Mouse (Mus musculus): Measurements from ENCODE around the gene Opa3.

Gene Opa3

GRCm38 (mm10) chr7:19279581-19280114, 51.5 kb downstream of the Opa3 start, which contains the start of gene Ppm1n:
Ppm1n (minus strand) TSS chr7:19280064.
- in situ Hi-C loops (cut with MseI, MboI): loop anchor here (5.0 kb wide), 3 partner anchors 37 to 102 kb away; partner anchors contain the start of gene Eml2 (in 1 of the 2)

GRCm38 (mm10) chr7:19281680-19282304, 53.7 kb downstream of the Opa3 start:
- in situ Hi-C loops (cut with MseI, MboI): loop anchor here in 1 of 2 experiments (5.0 kb wide), 2 partner anchors 39 to 104 kb away; partner anchors contain the start of gene Eml2

- in situ Hi-C loops (cut with MseI, MboI): loop anchor here in 1 of 2 experiments (5.0 kb wide), 2 partner anchors 40 to 105 kb away; partner anchors contain the start of gene Eml2
Measured at GRCm38 (mm10) chr7:19282385-19282784, 54.3 kb downstream of the Opa3 start, which contains the start of gene Rtn2. Rtn2 (plus strand) TSS chr7:19282624.

- in situ Hi-C loops (cut with MseI, MboI): loop anchor here in 1 of 2 experiments (5.0 kb wide), 2 partner anchors 41 to 106 kb away; partner anchors contain the start of gene Eml2
Measured at GRCm38 (mm10) chr7:19282791-19283405, 54.8 kb downstream of the Opa3 start.

- in situ Hi-C loops (cut with MseI, MboI): loop anchor here in 1 of 2 experiments (5.0 kb wide), 2 partner anchors 41 to 106 kb away; partner anchors contain the start of gene Eml2
Measured at GRCm38 (mm10) chr7:19283406-19283804, 55.3 kb downstream of the Opa3 start.

GRCm38 (mm10) chr7:19284763-19285162, 56.6 kb downstream of the Opa3 start:
- in situ Hi-C loops (cut with MseI, MboI): loop anchor here in 1 of 2 experiments (5.0 kb wide), 2 partner anchors 42 to 107 kb away; partner anchors contain the start of gene Eml2

GRCm38 (mm10) chr7:19290969-19291596, 62.9 kb downstream of the Opa3 start:
- in situ Hi-C loops (cut with MseI, MboI): no loop called here

GRCm38 (mm10) chr7:19295503-19296185, 67.5 kb downstream of the Opa3 start:
- in situ Hi-C loops (cut with MseI, MboI): no loop called here

- in situ Hi-C loops (cut with MseI, MboI): no loop called here
Measured at GRCm38 (mm10) chr7:19297034-19297433, 68.9 kb downstream of the Opa3 start.

GRCm38 (mm10) chr7:19297794-19298193, 69.7 kb downstream of the Opa3 start:
- in situ Hi-C loops (cut with MseI, MboI): no loop called here

- in situ Hi-C loops (cut with MseI, MboI): no loop called here
Measured at GRCm38 (mm10) chr7:19299194-19299593, 71.1 kb downstream of the Opa3 start.

- in situ Hi-C loops (cut with MseI, MboI): loop anchor here (5.0 kb wide), 1 partner anchor 42 kb away; the partner anchor contains the start of gene Ercc1 (in 2 of the 2)
Measured at GRCm38 (mm10) chr7:19300501-19301421, 72.6 kb downstream of the Opa3 start.

- in situ Hi-C loops (cut with MseI, MboI): loop anchor here (5.0 kb wide), 1 partner anchor 41 kb away; the partner anchor contains the start of gene Ercc1 (in 2 of the 2)
Measured at GRCm38 (mm10) chr7:19301461-19302263, 73.5 kb downstream of the Opa3 start.

- in situ Hi-C loops (cut with MseI, MboI): loop anchor here (5.0 kb wide), 1 partner anchor 40 kb away; the partner anchor contains the start of gene Ercc1 (in 2 of the 2)
Measured at GRCm38 (mm10) chr7:19302264-19303045, 74.3 kb downstream of the Opa3 start.

GRCm38 (mm10) chr7:19303046-19303305, 74.8 kb downstream of the Opa3 start:
- in situ Hi-C loops (cut with MseI, MboI): loop anchor here (5.0 kb wide), 1 partner anchor 39 kb away; the partner anchor contains the start of gene Ercc1 (in 2 of the 2)

GRCm38 (mm10) chr7:19303770-19304169, 75.6 kb downstream of the Opa3 start:
- in situ Hi-C loops (cut with MseI, MboI): loop anchor here (5.0 kb wide), 1 partner anchor 39 kb away; the partner anchor contains the start of gene Ercc1 (in 2 of the 2)

GRCm38 (mm10) chr7:19304501-19305412, 76.6 kb downstream of the Opa3 start:
- in situ Hi-C loops (cut with MseI, MboI): loop anchor here (5.0 kb wide), 1 partner anchor 38 kb away; the partner anchor contains the start of gene Ercc1 (in 2 of the 2)

Data from mouse trophoblast stem cell (cell line).